Mouse (Mus musculus) liver, embryonic 16.5 days (tissue): ENCODE data around the gene Rpia. TPM values are rescaled to one million over a fixed set of nuclear protein-coding genes. Genes with fewer than 3 reads are reported as not detected.
A peak's percentile ranks its signal among the peaks of the same experiment; 100 is the strongest.

ENCODE experiments used
- ATAC-seq: fragments of 200-750 bp; cut with Nextera tagmentation; 2 replicates; pipeline ENCODE4 v1.8.0; 2017; ENCODE audit warnings: low read depth, mild to moderate bottlenecking, moderate number of reproducible peaks, moderate library complexity
- H3K27ac ChIP-seq: fragments of 300-500 bp; sonication (generic); 2 replicates; pipeline ENCODE4 v1.5.1; 2014; ENCODE audit warnings: mild to moderate bottlenecking, low read length
- H3K27me3 ChIP-seq: fragments of 300-500 bp; sonication (generic); 2 replicates; pipeline ENCODE4 v1.6.1; 2014; ENCODE audit warnings: low read depth, low read length, mixed read lengths; ENCODE audit not compliant: control insufficient read depth, insufficient read depth
- H3K36me3 ChIP-seq: fragments of 300-500 bp; sonication (generic); 2 replicates; pipeline ENCODE4 v1.6.1; 2014; ENCODE audit warnings: mild to moderate bottlenecking; ENCODE audit not compliant: control insufficient read depth, insufficient read depth
- H3K4me1 ChIP-seq: fragments of 300-500 bp; sonication (generic); 2 replicates; pipeline ENCODE4 v1.6.1; 2014; ENCODE audit warnings: low read depth, low read length, mixed read lengths; ENCODE audit not compliant: control insufficient read depth
- H3K4me2 ChIP-seq: fragments of 300-500 bp; sonication (generic); 2 replicates; pipeline ENCODE4 v1.6.1; 2014; ENCODE audit warnings: low read depth, low read length, mixed read lengths
- H3K4me3 ChIP-seq: fragments of 300-500 bp; sonication (generic); 2 replicates; pipeline ENCODE4 v1.5.1; 2014; ENCODE audit warnings: low read depth, mild to moderate bottlenecking, low read length
- H3K9ac ChIP-seq: fragments of 300-500 bp; sonication (generic); 2 replicates; pipeline ENCODE4 v1.6.1; 2014; ENCODE audit warnings: low read depth, low read length
- H3K9me3 ChIP-seq: fragments of 300-500 bp; sonication (generic); replicated peaks from 2 replicates; pipeline ENCODE4 v1.6.1; 2016; ENCODE audit warnings: low read length; ENCODE audit not compliant: control insufficient read depth
- WGBS: fragments of 180-500 bp; shearing (Covaris S2); extraction: QIAGEN DNeasy Blood & Tissue Kit; methylation state at CpG from one replicate; pipeline ENCODE4 v1.1.7; 2014; ENCODE audit not compliant: insufficient replicate concordance; 5-methylcytosine and 5-hydroxymethylcytosine counted together
- polyA plus RNA-seq: library from polyadenylated mRNA; unstranded; fragments of >200 nt; fragmentation: Nextera tagmentation; extraction: Ambion mirVana; gene quantifications from 2 replicates; pipeline ENCODE4 v1.2.1, GENCODE M21; 2015

Gene Rpia
- polyA plus RNA-seq, 1 experiment from 2014 or later, result 2.0 TPM

GRCm38 (mm10) chr6:70792644-70793043 is 612 bp upstream of the Rpia start:
- ATAC-seq, result no peak
- H3K4me3 ChIP-seq, result peak overlapping the region; percentile 80
- H3K27ac ChIP-seq, result peak overlapping the region; percentile 82
- H3K27me3 ChIP-seq, result no peaks in the 10 kb centered on the region
- H3K4me2 ChIP-seq, result peak overlapping the region; percentile 82
- 0 out of 2 replicates have a peak, but pooled peaks cover 3% of the 10 kb centered on the region for H3K36me3 ChIP-seq
- peak overlapping the region; percentile 80 for H3K9ac ChIP-seq
- WGBS, result 6% methylated on average over 8 of the region's 8 CpGs
- H3K4me1 ChIP-seq, result peaks cover 57% of the 10 kb centered on the region
- H3K9me3 ChIP-seq, result no peaks in the 10 kb centered on the region

DNA sequence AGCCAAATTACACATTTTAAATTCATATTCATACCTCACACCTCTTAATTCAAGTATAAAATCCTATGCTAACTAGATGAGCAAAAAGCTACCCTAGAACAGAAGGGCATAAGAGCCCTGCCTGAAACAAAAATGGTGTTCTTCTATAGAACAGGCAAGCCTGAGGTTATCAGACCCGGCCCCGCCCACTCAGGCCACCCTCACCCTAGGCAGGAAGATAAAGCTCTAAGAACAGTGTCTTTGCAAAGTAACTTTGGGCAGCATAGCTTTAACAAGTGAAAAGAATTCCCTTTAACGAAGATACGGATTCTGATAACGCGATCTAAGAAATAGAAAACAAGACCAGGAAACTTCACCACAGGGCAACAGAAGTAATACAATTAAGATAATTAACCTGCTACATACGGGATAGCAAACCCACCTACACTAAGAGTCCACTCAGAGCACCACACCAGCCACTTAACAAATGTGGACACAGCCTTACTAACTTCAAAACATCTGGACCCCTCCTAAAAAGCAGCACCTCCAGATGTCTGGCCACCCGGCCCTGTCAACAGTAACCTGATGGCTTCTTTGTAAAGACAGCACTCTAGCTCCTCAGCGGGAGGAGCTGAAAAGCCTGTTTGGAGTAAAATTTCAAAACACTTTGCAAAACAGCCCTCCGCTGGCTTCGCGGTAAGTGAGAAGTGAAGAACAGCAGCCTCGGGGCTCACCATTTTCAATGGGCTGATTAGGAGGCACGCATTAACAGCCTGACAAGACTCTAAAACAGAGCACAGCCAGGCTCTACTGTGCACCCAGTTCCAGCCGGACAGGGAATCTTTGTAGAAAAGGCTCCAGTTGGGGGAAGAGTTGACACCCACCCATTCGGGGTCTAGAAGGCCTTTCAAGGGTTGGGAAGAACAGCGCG is 925 bp downstream of the Rpia start:
- H3K27ac ChIP-seq, result peak overlapping the region; percentile 91
- ATAC-seq, result peak; percentile 35
- no peaks in the 10 kb centered on the region for H3K9me3 ChIP-seq
- 1% methylated on average over 18 of the region's 18 CpGs for WGBS
- H3K9ac ChIP-seq, result peak overlapping the region; percentile 81
- H3K36me3 ChIP-seq, result 0 out of 2 replicates have a peak, but pooled peaks cover 3% of the 10 kb centered on the region
- H3K4me1 ChIP-seq, result peaks cover 52% of the 10 kb centered on the region
- peak overlapping the region; percentile 80 for H3K4me3 ChIP-seq
- no peaks in the 10 kb centered on the region for H3K27me3 ChIP-seq
- H3K4me2 ChIP-seq, result peak overlapping the region; percentile 82

DNA sequence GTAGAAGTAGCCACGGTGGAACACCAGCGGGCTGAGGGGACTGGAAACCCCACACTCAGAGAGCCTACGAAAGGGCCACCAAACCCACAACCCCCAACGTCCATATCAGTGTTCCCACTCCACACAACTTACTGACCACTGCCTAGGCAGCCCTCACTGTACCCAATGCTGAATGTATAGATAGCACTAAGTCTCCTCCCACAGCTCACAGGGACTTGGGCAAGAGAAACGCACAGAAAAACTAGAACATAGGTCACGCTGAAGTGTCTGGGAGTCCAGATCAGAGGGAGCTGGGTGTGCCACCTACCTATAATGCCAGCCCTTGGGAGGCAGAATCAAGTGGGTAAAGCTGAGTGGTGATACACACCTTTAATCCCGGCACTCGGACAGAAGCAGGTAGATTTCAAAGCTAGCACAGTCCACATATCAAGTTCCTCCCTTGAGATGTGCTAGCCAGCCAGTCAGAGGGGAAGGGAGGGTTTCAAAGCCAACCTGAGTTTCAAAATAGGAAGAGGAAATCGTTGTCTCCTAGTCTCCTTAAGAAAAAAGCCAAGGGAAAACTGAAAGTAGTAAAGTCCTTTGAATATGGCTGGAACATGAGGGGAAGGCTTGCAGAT is 1.9 kb downstream of the Rpia start:
- peaks cover 8% of the 10 kb centered on the region for H3K36me3 ChIP-seq
- 20% methylated on average over 9 of the region's 9 CpGs for WGBS
- ATAC-seq, result peak; percentile 22
- H3K9me3 ChIP-seq, result no peaks in the 10 kb centered on the region
- H3K4me1 ChIP-seq, result peaks cover 53% of the 10 kb centered on the region
- H3K9ac ChIP-seq, result peak overlapping the region; percentile 81
- H3K4me3 ChIP-seq, result peak overlapping the region; percentile 80
- no peaks in the 10 kb centered on the region for H3K27me3 ChIP-seq
- H3K4me2 ChIP-seq, result peak overlapping the region; percentile 82
- H3K27ac ChIP-seq, result peak overlapping the region; percentile 91

GRCm38 (mm10) chr6:70789134-70789533 is 2.9 kb downstream of the Rpia start:
- Histone ChIP-seq H3K4me3 (peak overlapping the region; percentile 80), H3K27ac (no peak overlapping the region; the same call in 1 of the 2 replicates), H3K36me3 (peaks cover 13% of the 10 kb centered on the region), H3K9ac (no peak overlapping the region), H3K4me1 (peaks cover 53% of the 10 kb centered on the region), H3K4me2 (peak overlapping the region; percentile 82), H3K9me3 (no peaks in the 10 kb centered on the region), H3K27me3 (no peaks in the 10 kb centered on the region)
- no peak for ATAC-seq
- WGBS, result 71% methylated on average over 3 of the region's 3 CpGs

DNA sequence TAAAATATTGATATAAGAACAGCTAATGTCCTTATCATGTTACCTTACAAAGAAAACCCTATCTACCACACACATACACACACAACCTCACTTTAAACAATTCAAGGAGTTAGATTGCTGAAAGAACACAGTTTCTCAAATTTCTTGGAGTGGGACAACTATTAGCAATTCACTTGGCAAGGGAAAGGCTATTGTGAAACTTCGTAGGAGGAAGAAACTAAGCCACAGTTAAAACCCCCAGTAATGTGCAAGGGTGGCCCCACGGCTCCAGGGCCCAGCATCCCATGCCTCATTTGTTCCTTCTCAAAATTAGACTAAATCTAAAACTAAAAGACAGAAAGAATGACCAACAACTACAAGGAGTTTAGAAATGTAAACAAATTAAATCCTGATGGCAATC is 4.5 kb downstream of the Rpia start:
- no peak overlapping the region for H3K9ac ChIP-seq
- H3K27me3 ChIP-seq, result no peaks in the 10 kb centered on the region
- H3K9me3 ChIP-seq, result no peaks in the 10 kb centered on the region
- H3K4me3 ChIP-seq, result no peak overlapping the region
- peaks cover 41% of the 10 kb centered on the region for H3K4me1 ChIP-seq
- WGBS, result 39% methylated on average over 2 of the region's 2 CpGs
- H3K36me3 ChIP-seq, result peaks cover 22% of the 10 kb centered on the region
- H3K4me2 ChIP-seq, result peak overlapping the region; percentile 24; the same call in 1 of the 2 replicates
- no peak for ATAC-seq
- H3K27ac ChIP-seq, result no peak overlapping the region

DNA sequence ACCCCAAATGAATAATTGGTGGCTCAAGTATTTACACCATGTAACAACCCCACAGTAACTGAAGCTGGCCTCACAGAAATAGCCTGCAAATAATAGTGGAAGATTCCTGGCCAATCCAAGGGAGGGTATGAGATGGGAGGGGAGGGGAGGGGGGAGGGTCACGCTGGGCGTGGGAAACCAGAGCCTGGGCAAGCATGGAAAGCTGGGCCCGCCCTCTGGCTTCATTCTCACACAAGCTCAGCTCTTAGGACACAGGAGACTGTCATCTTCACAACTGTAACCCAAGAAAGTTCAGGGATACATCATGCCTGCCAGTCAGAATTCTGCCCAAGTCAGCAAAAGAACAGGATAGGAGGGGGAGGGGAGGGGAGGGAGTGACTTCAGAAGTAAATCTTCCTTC is 6.2 kb downstream of the Rpia start:
- H3K27ac ChIP-seq, result no peak overlapping the region
- no peak overlapping the region for H3K9ac ChIP-seq
- no peaks in the 10 kb centered on the region for H3K9me3 ChIP-seq
- no peak overlapping the region for H3K4me2 ChIP-seq
- H3K4me3 ChIP-seq, result no peak overlapping the region
- peaks cover 40% of the 10 kb centered on the region for H3K4me1 ChIP-seq
- peaks cover 22% of the 10 kb centered on the region for H3K36me3 ChIP-seq
- ATAC-seq, result no peak
- H3K27me3 ChIP-seq, result no peaks in the 10 kb centered on the region
- 70% methylated on average over 3 of the region's 3 CpGs for WGBS

GRCm38 (mm10) chr6:70784811-70785210 is 7.2 kb downstream of the Rpia start:
- Histone ChIP-seq H3K27me3 (no peaks in the 10 kb centered on the region), H3K4me3 (no peak overlapping the region), H3K4me1 (peaks cover 29% of the 10 kb centered on the region), H3K4me2 (no peak overlapping the region), H3K9me3 (no peaks in the 10 kb centered on the region), H3K36me3 (peaks cover 22% of the 10 kb centered on the region), H3K9ac (no peak overlapping the region), H3K27ac (no peak overlapping the region)
- ATAC-seq, result no peak
- 78% methylated on average over 3 of the region's 3 CpGs for WGBS

- no peaks in the 10 kb centered on the region for H3K27me3 ChIP-seq
- WGBS, result 86% methylated on average over 2 of the region's 2 CpGs
- H3K27ac ChIP-seq, result no peak overlapping the region
- H3K4me2 ChIP-seq, result no peak overlapping the region
- no peaks in the 10 kb centered on the region for H3K9me3 ChIP-seq
- no peak overlapping the region for H3K9ac ChIP-seq
- ATAC-seq, result no peak
- peaks cover 21% of the 10 kb centered on the region for H3K36me3 ChIP-seq
- H3K4me3 ChIP-seq, result no peak overlapping the region
- H3K4me1 ChIP-seq, result peaks cover 12% of the 10 kb centered on the region
These were observed 10.7 kb downstream of the Rpia start for GRCm38 (mm10) chr6:70781336-70781735.

DNA sequence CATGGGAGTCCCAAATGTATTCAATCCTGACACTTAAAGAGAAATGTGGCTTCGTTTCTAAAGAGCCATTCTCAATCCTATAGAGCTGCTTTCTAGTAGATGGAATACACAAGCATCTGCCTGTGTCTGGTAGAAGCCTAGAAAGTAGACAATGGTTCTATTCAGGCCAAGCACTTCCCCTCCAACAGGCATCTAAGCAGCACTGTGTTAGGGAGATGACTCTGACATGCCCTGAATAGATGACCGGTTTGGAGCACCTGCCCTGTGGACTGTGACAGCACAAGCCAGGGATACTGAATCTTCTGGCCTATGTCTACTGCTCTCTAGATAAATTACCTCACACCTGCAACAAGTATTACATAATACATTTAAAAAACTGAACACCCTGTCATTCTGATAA is 17.7 kb downstream of the Rpia start:
- 80% methylated on average over 2 of the region's 2 CpGs for WGBS
- Histone ChIP-seq H3K4me1 (peaks cover 7% of the 10 kb centered on the region; the same call in 1 of the 2 replicates), H3K4me3 (no peak overlapping the region), H3K9me3 (no peaks in the 10 kb centered on the region), H3K27ac (no peak overlapping the region), H3K36me3 (peaks cover 35% of the 10 kb centered on the region), H3K27me3 (no peaks in the 10 kb centered on the region), H3K4me2 (no peak overlapping the region), H3K9ac (no peak overlapping the region)
- no peak for ATAC-seq
